Mouse (Mus musculus): Measurements from ENCODE around the gene Efcab3. TPM values are rescaled to one million over a fixed set of nuclear protein-coding genes. Genes with fewer than 3 reads are reported as not detected.

The Efcab3 gene
- polyA plus RNA-seq, 1 experiment from 2014 or later: not detected

GRCm38 (mm10) chr11:105161411-105161810 is 98.0 kb downstream of the Efcab3 start:
- Histone ChIP-seq H3K4me3 (no peak overlapping the region), H3K27ac (replicated peaks) (no peak overlapping the region), H3K9me3 (peaks cover 22% of the 10 kb centered on the region), H3K9ac (no peak overlapping the region), H3K27me3 (replicated peaks) (peaks cover 21% of the 10 kb centered on the region), H3K4me2 (no peak overlapping the region), H3K4me1 (peaks cover 12% of the 10 kb centered on the region), H3K36me3 (no peaks in the 10 kb centered on the region)
- no peak for ATAC-seq (ENCODE audit: extremely low read depth, insufficient number of reproducible peaks, low FRiP score, low TSS enrichment)
- 75% methylated on average over 2 of the region's 2 CpGs for WGBS

GRCm38 (mm10) chr11:105164516-105165510 is 101.4 kb downstream of the Efcab3 start:
- H3K9ac ChIP-seq: no peak overlapping the region
- ATAC-seq (ENCODE audit: extremely low read depth, insufficient number of reproducible peaks, low FRiP score, low TSS enrichment): no peak
- no peaks in the 10 kb centered on the region for H3K36me3 ChIP-seq
- 65% methylated on average over 69 of the region's 69 CpGs for WGBS
- H3K4me3 ChIP-seq: no peak overlapping the region
- no peak overlapping the region for H3K27ac ChIP-seq (replicated peaks)
- H3K4me1 ChIP-seq: no peaks in the 10 kb centered on the region
- peaks cover 28% of the 10 kb centered on the region for H3K27me3 ChIP-seq (replicated peaks)
- H3K4me2 ChIP-seq: no peak overlapping the region
- H3K9me3 ChIP-seq: peaks cover 22% of the 10 kb centered on the region

- WGBS: 87% methylated on average over 10 of the region's 10 CpGs
- Histone ChIP-seq H3K27ac (replicated peaks) (no peak overlapping the region), H3K4me1 (no peaks in the 10 kb centered on the region), H3K9ac (no peak overlapping the region), H3K36me3 (no peaks in the 10 kb centered on the region), H3K27me3 (replicated peaks) (peaks cover 28% of the 10 kb centered on the region), H3K9me3 (peaks cover 22% of the 10 kb centered on the region), H3K4me3 (no peak overlapping the region), H3K4me2 (no peak overlapping the region)
- ATAC-seq (ENCODE audit: extremely low read depth, insufficient number of reproducible peaks, low FRiP score, low TSS enrichment): no peak
Measured at GRCm38 (mm10) chr11:105166780-105167179, 103.4 kb downstream of the Efcab3 start.

Other genes starting within 250 kb of the Efcab3 start
- 26.8 and 29.7 TPM in 2 replicates for gene Mettl2, start 62.8 kb downstream of the Efcab3 start, polyA plus RNA-seq (2015; fragmentation: Nextera tagmentation; extraction: Ambion mirVana)
- gene Gm10842, start 83.3 kb downstream of the Efcab3 start, polyA plus RNA-seq (2015; fragmentation: Nextera tagmentation; extraction: Ambion mirVana): not detected in 2 replicates
- gene Tlk2, start 115.2 kb downstream of the Efcab3 start, polyA plus RNA-seq (2015; fragmentation: Nextera tagmentation; extraction: Ambion mirVana): 12.2 and 13.2 TPM in 2 replicates
- gene Mrc2, start 229.1 kb downstream of the Efcab3 start, polyA plus RNA-seq (2015; fragmentation: Nextera tagmentation; extraction: Ambion mirVana): 8.6 and 9.8 TPM in 2 replicates